Comparison of ENCODE assay signal across 9 mouse cellular contexts in the genomic region with DNA sequence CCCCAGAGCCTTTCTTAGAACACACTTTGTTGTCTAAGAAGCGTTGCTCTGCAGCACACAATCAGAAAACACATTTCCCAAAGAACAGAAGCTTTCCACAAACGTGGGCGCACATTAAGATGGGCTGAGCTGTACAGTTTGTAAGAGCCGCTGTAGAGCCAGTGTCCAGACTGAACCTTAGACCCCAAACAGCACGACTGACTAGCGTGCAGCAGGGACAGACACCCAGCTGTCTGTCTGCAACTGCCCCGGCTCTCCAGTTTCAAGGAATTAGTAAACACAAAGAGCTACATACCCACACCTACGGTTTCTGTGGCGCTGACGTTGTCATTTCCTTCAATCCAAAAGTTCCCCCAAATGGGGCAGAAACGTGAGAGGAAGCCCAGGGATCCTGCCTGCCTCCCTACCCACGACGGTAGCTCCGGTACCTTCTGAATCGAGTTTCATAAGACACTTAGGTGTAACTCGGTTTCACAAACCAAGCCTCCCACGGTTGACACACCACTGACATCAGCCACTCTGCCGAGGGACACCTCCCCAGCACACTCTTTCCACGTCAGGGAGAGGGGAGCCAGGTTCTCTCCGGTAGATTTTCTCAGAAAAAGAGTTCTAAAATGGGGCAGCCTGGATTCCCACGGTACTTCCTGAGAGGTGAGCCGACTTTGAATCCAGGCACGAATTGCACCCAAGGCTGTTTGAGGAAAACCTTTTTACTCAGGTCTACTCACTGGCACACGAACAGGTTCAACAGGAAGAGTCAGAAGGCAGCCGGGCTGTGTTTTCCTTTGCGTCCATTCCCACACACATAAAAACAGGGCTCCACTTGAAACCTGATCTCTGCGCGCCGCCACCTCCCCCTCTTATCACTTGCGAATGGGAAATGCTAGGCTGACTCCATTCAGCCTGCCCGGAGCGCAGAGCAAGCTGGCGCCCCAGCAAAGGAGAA. TPM values are rescaled to one million over a fixed set of nuclear protein-coding genes. Genes with fewer than 3 reads are reported as not detected.
DNase-seq lines count a peak whose midpoint lies in the region; ATAC-seq and TF ChIP-seq lines count a peak whose summit lies in the region.
"Had no signal": no experiment of that assay in that cellular context is flagged by ENCODE, and none has a peak within 500 bp of the region (broad histone marks: within the 10 kb centered on the region; RNA-seq: fewer than 3 reads in every experiment).

No protein-coding gene starts in this region.

- DNase-seq in ES-CJ7 (ENCODE audit: low read depth, low spot score) = peak; percentile 64
- peak; percentile 49 for DNase-seq in adrenal gland, postnatal 25 days
- peak; percentile 71 for DNase-seq in forelimb bud, embryonic 11.5 days (ENCODE audit: low read depth, low spot score)
- peak; percentile 85 for DNase-seq in liver, adult 2 months (ENCODE audit: extremely low read depth, low read depth, low spot score)
- peak; percentile 36 for DNase-seq in midbrain, postnatal 0 days (ENCODE audit: low spot score)
- peak; percentile 50 for DNase-seq in thymus, postnatal 25 days
- no peak for DNase-seq in cerebellum, postnatal 4 days (ENCODE audit: low spot score in 2 of 2)

- ATAC-seq in hindbrain, embryonic 15.5 days (ENCODE audit: low FRiP score, low read depth) = no peak
- ATAC-seq in midbrain, postnatal 0 days (ENCODE audit: low FRiP score) = no peak

- no peaks in the 10 kb centered on the region for H3K9me3 ChIP-seq in hindbrain, embryonic 15.5 days
- no peaks in the 10 kb centered on the region for H3K9me3 ChIP-seq in midbrain, postnatal 0 days (ENCODE audit: low read length)

- no peak overlapping the region for H3K27ac ChIP-seq in hindbrain, embryonic 15.5 days (replicated peaks)
- peak overlapping the region; percentile 92 for H3K27ac ChIP-seq in liver, adult 2 months (replicated peaks; ENCODE audit: insufficient read depth, low read depth, low read length)
- no peak overlapping the region for H3K27ac ChIP-seq in midbrain, postnatal 0 days (ENCODE audit: low read depth, low read length)

- H3K79me2 ChIP-seq in liver, adult 2 months (ENCODE audit: control insufficient read depth, insufficient read depth, low read length) = peaks cover 4% of the 10 kb centered on the region; the same call in 1 of the 2 replicates

- H3K36me3 ChIP-seq in hindbrain, embryonic 15.5 days = no peaks in the 10 kb centered on the region
- peaks cover 12% of the 10 kb centered on the region for H3K36me3 ChIP-seq in liver, adult 2 months (ENCODE audit: control insufficient read depth, insufficient read depth, low read length)
- no peaks in the 10 kb centered on the region for H3K36me3 ChIP-seq in midbrain, postnatal 0 days (ENCODE audit: insufficient read depth, low read length)

- peak; percentile 76; the same call in 1 of the 2 replicates for TF ChIP-seq POLR2A in liver, adult 2 months (IDR thresholded peaks at IDR 0.05; ENCODE audit: extremely low read depth, insufficient read depth, low read length)

- no peaks in the 10 kb centered on the region for H3K27me3 ChIP-seq in hindbrain, embryonic 15.5 days
- H3K27me3 ChIP-seq in liver, adult 2 months (ENCODE audit: control insufficient read depth, insufficient read depth, low read length) = no peaks in the 10 kb centered on the region
- peaks cover 3% of the 10 kb centered on the region; the same call in 1 of the 2 replicates for H3K27me3 ChIP-seq in midbrain, postnatal 0 days (ENCODE audit: insufficient read depth, low read length)

- peak overlapping the region; percentile 57 for H3K4me2 ChIP-seq in hindbrain, embryonic 15.5 days
- H3K4me2 ChIP-seq in midbrain, postnatal 0 days (ENCODE audit: low read depth, low read length, poor library complexity, severe bottlenecking) = peak overlapping the region; percentile 41

- no peak for TF ChIP-seq CTCF in liver, adult 2 months (IDR thresholded peaks at IDR 0.05; ENCODE audit: low read depth, low read length)
- no peak for TF ChIP-seq CTCF in midbrain, postnatal 0 days (IDR thresholded peaks at IDR 0.05)

- peaks cover 19% of the 10 kb centered on the region for H3K4me1 ChIP-seq in hindbrain, embryonic 15.5 days (replicated peaks)
- peaks cover 18% of the 10 kb centered on the region for H3K4me1 ChIP-seq in liver, adult 2 months (ENCODE audit: control insufficient read depth, insufficient read depth, low read length)
- H3K4me1 ChIP-seq in midbrain, postnatal 0 days (ENCODE audit: insufficient read depth, low read length) = no peaks in the 10 kb centered on the region

- peak overlapping the region; percentile 24 for H3K4me3 ChIP-seq in hindbrain, embryonic 15.5 days
- H3K4me3 ChIP-seq in liver, adult 2 months (ENCODE audit: insufficient read depth, low read depth, low read length) = peak overlapping the region; percentile 58
- H3K4me3 ChIP-seq in midbrain, postnatal 0 days (ENCODE audit: low read depth, low read length) = peak overlapping the region; percentile 27

- peak overlapping the region; percentile 20; the same call in 1 of the 2 replicates for H3K9ac ChIP-seq in hindbrain, embryonic 15.5 days
- peak overlapping the region; percentile 79 for H3K9ac ChIP-seq in liver, adult 2 months (ENCODE audit: low read depth, low read length)
- no peak overlapping the region for H3K9ac ChIP-seq in midbrain, postnatal 0 days (replicated peaks; ENCODE audit: low read length, poor library complexity, severe bottlenecking)

- WGBS in hindbrain, embryonic 15.5 days = 8% methylated on average over 33 of the region's 33 CpGs
- 6% methylated on average over 33 of the region's 33 CpGs for WGBS in liver, adult 2 months
- WGBS in midbrain, postnatal 0 days = 9% methylated on average over 33 of the region's 33 CpGs

RNA-seq across cellular contexts. Expression of gene Lmod3, which starts 59.3 kb away (rescaled TPM):
- total RNA-seq in adrenal gland, postnatal 25 days (2021) = not detected in 2 replicates
- not detected in 2 replicates for polyA plus RNA-seq in hindbrain, embryonic 15.5 days (2015; fragmentation: Nextera tagmentation; extraction: Ambion mirVana)
- 0.27 and 0.28 TPM in 2 replicates for total RNA-seq in liver, adult 2 months (2014; rRNA removed)
- 0.04 and 0.07 TPM in 2 replicates for polyA plus RNA-seq in liver, adult 2 months (2012; rRNA removed)
- total RNA-seq in midbrain, postnatal 0 days (2014; rRNA removed) = not detected in 2 replicates
- not detected in 2 replicates for polyA plus RNA-seq in midbrain, postnatal 0 days (2015; fragmentation: Nextera tagmentation; extraction: Ambion mirVana)
- total RNA-seq: layer of hippocampus, postnatal 25 days had no signal

Comparison
In these comparisons a context has a peak if more than half of its experiments do, and no peak if none do; other contexts are left out.
1. DNase-seq: peak in ES-CJ7 (single experiment), adrenal gland, postnatal 25 days (single experiment), forelimb bud, embryonic 11.5 days (single experiment), liver, adult 2 months (single experiment), midbrain, postnatal 0 days (single experiment) and thymus, postnatal 25 days (single experiment); none in cerebellum, postnatal 4 days (0 of 2).
2. Peak in every context shown above with its lines, with median percentiles within 50 percentile points of each other: H3K4me3 ChIP-seq.